Mouse (Mus musculus): Measurements from ENCODE around the gene Il1r1.

The Il1r1 gene

GRCm38 (mm10) chr1:40224539-40225284 lies at the start of gene Il1r1:
Gene Il1r1, plus strand, starts transcription at chr1:40225080.
- DNase-seq (ENCODE audit: low read depth): peak; percentile 90

DNA sequence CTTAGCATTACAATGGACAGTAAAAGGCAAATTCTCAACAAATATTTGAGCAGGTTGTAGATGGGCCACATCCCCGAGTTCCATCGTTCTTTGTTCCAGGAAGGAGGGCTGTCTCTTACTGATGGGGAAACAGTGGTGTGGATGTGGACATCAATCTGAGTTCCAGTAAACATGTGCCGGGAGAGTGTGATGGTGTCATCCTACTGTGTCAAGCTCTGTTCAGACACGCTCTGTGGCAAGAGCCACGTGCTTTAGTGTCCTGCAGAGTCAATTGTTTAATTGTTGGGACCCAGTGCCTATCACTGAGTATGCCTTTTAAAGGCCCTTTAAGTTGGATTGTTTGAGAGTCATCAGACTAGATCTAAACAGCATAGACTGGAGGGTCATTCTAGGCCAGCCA lies 49.8 kb upstream of the Il1r1 start:
- no peak for DNase-seq (ENCODE audit: low read depth)

GRCm38 (mm10) chr1:40175797-40176196 lies 49.1 kb upstream of the Il1r1 start:
- no peak for DNase-seq (ENCODE audit: low read depth)

DNA sequence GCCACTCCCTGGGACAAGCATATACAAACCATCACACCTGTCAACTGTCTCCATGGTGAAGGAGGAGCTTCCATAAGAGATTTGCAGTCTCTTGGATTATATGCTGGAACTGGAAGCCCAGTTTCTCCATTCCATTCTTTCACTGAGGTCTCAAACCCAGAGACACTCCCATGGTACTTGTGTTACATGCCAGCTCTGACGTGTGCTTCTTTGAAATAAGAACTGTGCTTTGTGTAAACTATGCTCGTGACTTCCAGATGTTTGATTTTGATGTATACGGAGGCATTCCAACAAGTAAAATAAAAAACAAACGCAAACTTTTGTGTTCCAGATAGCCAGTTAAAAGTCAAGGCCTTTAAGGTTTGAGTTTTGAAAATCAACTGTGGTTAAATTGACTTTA lies 45.8 kb upstream of the Il1r1 start:
- DNase-seq (ENCODE audit: low read depth): no peak

- DNase-seq (ENCODE audit: low read depth): no peak
Observed at GRCm38 (mm10) chr1:40179493-40179892, 45.4 kb upstream of the Il1r1 start.

GRCm38 (mm10) chr1:40180861-40181260 lies 44.0 kb upstream of the Il1r1 start:
- no peak for DNase-seq (ENCODE audit: low read depth)

DNA sequence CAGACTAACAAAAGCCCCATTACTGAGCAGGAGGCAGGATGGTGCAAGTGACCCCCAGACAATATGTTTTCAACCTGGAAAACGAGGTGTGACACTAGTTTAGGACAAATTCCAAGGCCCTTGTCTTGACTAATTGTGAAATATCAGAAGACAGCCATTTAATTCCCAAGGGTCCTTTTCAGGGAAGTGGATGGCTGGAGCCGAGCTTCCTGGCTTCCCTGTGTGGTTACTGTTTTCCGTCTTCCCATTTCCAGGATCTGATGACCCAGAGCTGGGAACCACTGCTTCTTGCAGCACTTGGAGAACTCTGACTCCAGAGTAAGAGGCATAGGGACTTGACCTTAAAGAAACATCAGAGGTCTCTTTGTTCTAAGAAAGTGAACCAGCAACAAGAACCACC lies 43.2 kb upstream of the Il1r1 start:
- DNase-seq (ENCODE audit: low read depth): no peak

DNA sequence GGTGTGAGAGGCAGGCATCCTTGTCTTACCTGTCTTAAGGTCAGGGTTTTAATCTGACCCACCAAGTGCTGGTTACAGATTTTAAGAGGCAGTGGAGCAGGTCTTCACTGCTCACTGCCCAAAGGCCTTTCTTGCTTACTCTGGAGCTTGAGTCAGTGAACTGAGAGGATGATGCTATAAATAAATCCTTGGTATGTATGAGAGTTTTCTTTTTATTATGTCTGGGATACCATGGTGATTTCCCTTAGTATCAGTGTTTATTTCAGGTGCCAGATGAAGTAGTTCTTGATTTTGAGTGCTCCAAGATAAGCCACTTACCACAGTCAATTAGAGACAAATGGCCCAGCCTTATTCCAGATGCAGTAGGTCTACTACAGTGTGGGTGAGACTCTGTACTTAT lies 41.5 kb upstream of the Il1r1 start:
- no peak for DNase-seq (ENCODE audit: low read depth)

DNA sequence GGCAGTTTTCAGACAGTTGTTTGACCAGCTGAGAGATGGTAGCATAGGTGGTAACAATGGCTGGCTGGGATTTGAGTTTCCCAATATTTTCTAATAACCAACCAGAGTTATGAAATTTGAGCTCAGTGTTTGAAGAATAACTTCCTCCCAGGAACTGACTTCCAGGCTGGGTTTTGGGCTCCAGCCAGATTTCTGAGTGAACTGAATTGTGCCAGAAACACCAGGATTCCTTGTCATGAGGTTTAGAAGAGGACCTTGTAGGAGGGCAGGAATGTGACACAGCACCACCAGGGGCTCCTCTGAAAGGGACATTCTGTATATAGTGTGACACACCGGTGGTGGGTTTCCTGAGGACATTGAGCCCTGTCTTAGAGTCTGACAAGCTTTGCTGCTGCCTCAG lies 36.9 kb upstream of the Il1r1 start:
- no peak for DNase-seq (ENCODE audit: low read depth)

GRCm38 (mm10) chr1:40190025-40190424 lies 34.9 kb upstream of the Il1r1 start:
- no peak for DNase-seq (ENCODE audit: low read depth)

DNA sequence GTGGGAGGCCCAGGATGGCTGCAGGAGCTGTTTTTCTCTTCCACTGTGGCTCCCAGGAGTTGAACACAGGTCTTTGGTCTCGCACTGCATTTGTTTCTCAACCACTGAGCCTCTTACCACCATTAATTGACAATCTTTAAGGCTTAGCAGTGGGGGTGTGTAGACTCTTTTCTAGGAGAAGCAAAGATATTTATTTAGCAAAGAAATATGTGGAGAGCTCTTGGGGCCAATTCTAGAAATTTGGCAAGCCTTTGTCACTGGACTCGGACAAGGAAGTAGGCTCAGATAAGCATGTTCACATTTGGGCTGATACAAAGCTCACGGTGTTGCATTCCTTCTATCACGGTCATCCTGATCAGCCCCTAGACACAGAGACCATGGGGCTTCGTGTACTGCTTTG lies 34.0 kb upstream of the Il1r1 start:
- no peak for DNase-seq (ENCODE audit: low read depth)

- no peak for DNase-seq (ENCODE audit: low read depth)
Observed at GRCm38 (mm10) chr1:40194279-40194678, 30.6 kb upstream of the Il1r1 start.

DNA sequence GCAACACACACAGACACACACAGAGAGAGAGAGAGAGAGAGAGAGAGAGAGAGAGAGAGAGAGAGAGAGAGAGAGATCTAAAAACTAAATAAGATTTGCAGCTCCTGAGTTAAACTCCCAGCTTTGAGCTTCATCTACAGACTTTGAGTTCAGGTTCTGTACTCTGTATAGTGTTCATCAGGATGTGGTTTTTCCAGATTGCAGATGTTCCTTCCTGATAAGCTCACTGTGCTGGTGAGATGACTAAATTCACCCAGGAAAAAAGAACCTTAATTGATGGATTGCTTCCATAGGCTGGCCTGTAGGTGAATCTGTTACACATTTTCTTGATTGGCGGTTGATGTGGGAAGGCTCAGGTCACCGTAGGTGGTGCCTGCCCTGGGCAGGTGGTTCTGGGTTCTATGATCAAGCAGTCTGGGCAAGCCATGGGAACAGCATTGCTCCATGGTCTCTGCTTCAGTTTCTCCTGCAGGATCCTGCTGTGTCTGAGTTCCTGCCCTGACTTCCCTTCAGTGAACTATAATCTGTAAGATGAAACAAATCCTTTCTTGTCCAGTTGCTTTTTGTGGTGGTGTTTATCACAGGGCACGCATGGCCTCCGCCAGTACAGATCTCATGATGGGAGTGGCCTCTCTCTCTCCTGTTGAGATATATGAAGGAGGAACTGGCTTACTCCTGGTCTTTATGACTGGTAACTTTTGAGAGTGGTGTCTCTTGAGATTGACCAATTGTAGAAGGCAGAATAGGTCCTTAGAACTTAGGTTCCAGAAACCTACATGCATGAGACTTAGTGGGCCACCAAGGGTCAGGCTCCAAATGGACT lies 11.3 kb upstream of the Il1r1 start:
- peak; percentile 55 for DNase-seq (ENCODE audit: low read depth)

DNA sequence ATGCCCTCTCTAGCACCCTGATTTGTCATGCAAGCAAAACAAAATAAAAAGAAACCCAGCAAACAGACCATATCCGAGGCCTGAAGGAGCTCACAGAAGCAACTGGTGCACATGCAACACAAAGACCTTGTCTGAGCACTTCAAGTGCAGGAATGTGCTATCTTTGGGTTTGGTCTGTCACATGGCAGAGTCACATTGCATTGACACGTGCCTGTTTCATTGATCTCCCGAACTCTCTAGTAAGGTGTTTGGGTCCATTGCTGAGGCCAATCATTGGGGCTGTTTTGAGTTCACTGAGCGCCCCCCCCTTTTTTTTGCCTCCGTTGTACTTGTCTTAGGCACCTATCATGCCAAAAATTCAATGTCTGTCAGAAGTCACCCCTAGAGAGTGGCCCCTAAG lies 7.4 kb upstream of the Il1r1 start:
- DNase-seq (ENCODE audit: low read depth): no peak

DNA sequence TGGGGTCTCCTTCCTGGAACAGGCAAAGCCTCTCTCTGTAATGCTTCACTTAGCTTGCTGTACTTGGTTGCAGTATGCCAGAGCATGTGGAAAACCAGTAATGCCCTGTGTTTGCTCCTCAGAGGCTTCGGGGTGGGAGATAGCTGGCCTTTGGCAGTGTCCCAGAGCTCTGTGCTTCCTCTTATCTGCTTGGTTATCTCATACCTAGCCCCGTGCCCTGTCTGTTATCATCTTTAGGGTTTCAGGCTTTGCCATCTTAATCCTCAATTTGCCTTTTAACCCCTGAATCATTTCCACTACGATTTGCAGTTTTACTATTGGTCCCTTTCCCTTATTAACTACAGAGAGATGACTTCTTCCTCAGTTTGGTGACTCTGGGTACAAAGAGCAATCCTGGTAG lies 6.3 kb upstream of the Il1r1 start:
- no peak for DNase-seq (ENCODE audit: low read depth)

- no peak for DNase-seq (ENCODE audit: low read depth)
Observed at GRCm38 (mm10) chr1:40220549-40220948, 4.3 kb upstream of the Il1r1 start.

DNA sequence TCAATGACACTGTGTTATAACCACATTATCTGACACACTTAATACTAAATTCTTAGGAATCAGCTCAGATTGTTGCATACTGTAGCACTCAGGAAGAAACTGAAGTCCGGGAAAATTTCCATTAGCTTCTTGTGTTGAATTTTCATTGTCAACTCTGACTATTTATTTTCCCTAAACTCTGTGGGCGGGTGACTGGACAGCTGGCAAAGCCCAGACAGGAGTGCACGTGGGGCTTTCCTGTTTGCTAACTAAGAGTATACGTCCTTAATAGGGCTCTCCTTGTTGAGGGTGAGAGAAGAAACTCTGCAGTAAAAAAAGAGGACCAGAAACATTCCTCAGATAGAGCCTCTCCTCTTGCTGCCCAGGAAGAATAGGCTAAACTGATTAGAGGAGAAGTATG lies 3.0 kb upstream of the Il1r1 start:
- no peak for DNase-seq (ENCODE audit: low read depth)

- DNase-seq (ENCODE audit: low read depth): no peak
Observed at GRCm38 (mm10) chr1:40222680-40223079, 2.2 kb upstream of the Il1r1 start.

DNA sequence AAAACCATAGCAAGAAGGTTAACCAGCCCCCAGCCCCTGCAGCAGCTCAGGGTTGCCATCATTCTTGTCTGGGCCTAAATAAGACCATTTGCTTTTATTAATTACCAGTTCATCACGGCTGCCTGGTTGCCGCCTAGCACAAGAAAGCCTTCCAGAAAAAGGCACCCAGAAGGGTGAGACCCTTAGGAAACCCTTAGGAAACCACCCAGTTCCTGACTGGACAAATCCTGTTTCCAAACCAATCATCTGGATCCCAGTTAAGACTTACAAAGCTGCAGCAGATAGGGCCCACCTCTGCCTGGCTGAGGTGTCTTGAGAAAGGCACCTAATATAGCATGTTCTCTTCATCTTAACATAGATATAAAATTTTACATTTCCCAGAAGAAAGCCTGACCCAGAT lies 1.3 kb upstream of the Il1r1 start:
- no peak for DNase-seq (ENCODE audit: low read depth)

GRCm38 (mm10) chr1:40225580-40225979 lies 700 bp downstream of the Il1r1 start:
- no peak for DNase-seq (ENCODE audit: low read depth)

DNA sequence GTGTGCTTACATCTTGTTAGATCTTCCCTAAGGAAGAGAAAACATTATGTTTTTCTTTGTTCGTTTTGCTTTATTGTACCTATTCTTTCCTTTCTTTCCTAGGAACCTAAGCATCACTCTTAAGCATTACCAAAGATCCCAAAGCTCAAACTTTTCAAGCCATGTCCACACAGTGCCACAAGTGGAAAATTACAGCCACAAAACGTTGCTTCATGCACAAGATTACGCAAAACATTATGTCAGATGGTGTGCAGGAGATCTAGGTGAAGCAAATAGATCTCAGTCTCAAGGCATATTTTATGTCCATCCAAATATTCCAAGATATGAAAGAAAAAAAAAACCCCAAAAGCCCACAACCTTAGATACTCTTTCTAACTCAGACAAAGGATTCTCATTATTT lies 4.2 kb downstream of the Il1r1 start:
- DNase-seq (ENCODE audit: low read depth): peak; percentile 32

GRCm38 (mm10) chr1:40229771-40230280 lies 4.9 kb downstream of the Il1r1 start:
- no peak for DNase-seq (ENCODE audit: low read depth)

- DNase-seq (ENCODE audit: low read depth): peak; percentile 61
Observed at GRCm38 (mm10) chr1:40230336-40230735, 5.5 kb downstream of the Il1r1 start.
